Mouse (Mus musculus) stomach, embryonic 15.5 days (tissue): ENCODE results near the gene Cdh18. TPM values are rescaled to one million over a fixed set of nuclear protein-coding genes. Genes with fewer than 3 reads are reported as not detected.

Experiments used
- ATAC-seq: fragments of 200-750 bp; cut with Nextera tagmentation; 2 replicates; pipeline ENCODE4 v1.8.0; 2017; ENCODE audit warnings: low read depth, moderate number of reproducible peaks, moderate TSS enrichment; ENCODE audit not compliant: insufficient read depth, low FRiP score
- H3K27ac ChIP-seq: fragments of 300-500 bp; sonication (generic); 2 replicates; pipeline ENCODE4 v1.5.1; 2015; ENCODE audit warnings: mild to moderate bottlenecking, inconsistent platforms
- H3K27me3 ChIP-seq: fragments of 300-500 bp; sonication (generic); replicated peaks from 2 replicates; pipeline ENCODE4 v1.6.1; 2015; ENCODE audit warnings: inconsistent platforms
- H3K36me3 ChIP-seq: fragments of 300-500 bp; sonication (generic); 2 replicates; pipeline ENCODE4 v1.6.1; 2015; ENCODE audit warnings: inconsistent platforms
- H3K4me1 ChIP-seq: fragments of 300-500 bp; sonication (generic); 2 replicates; pipeline ENCODE4 v1.6.1; 2015; ENCODE audit warnings: inconsistent platforms
- H3K4me2 ChIP-seq: fragments of 300-500 bp; sonication (generic); 2 replicates; pipeline ENCODE4 v1.6.1; 2015; ENCODE audit warnings: mild to moderate bottlenecking, inconsistent platforms
- H3K4me3 ChIP-seq: fragments of 300-500 bp; sonication (generic); replicated peaks from 2 replicates; pipeline ENCODE4 v1.5.1; 2015; ENCODE audit warnings: inconsistent platforms
- H3K9ac ChIP-seq: fragments of 300-500 bp; sonication (generic); 2 replicates; pipeline ENCODE4 v1.6.1; 2015; ENCODE audit warnings: inconsistent platforms
- H3K9me3 ChIP-seq: fragments of 300-500 bp; sonication (generic); 2 replicates; pipeline ENCODE4 v1.6.1; 2016; ENCODE audit warnings: inconsistent platforms
- WGBS: fragments of 180-500 bp; shearing (Covaris S2); methylation state at CpG from one replicate; pipeline ENCODE4 v1.1.7; 2015; 5-methylcytosine and 5-hydroxymethylcytosine counted together
- polyA plus RNA-seq: library from polyadenylated mRNA; unstranded; fragments of >200 nt; fragmentation: Nextera tagmentation; extraction: Ambion mirVana; gene quantifications from 2 replicates; pipeline ENCODE4 v1.2.1, GENCODE M21; 2015

Gene Cdh18
- polyA plus RNA-seq, 1 experiment from 2014 or later, result 1.8 TPM

GRCm38 (mm10) chr15:23416450-23417080 lies 867.7 kb downstream of the Cdh18 start:
- no peak overlapping the region for H3K4me2 ChIP-seq
- H3K4me1 ChIP-seq, result no peaks in the 10 kb centered on the region
- no peak overlapping the region for H3K27ac ChIP-seq
- H3K4me3 ChIP-seq, result no peak overlapping the region
- H3K27me3 ChIP-seq, result no peaks in the 10 kb centered on the region
- no peaks in the 10 kb centered on the region for H3K9me3 ChIP-seq
- no peak for ATAC-seq
- no peaks in the 10 kb centered on the region for H3K36me3 ChIP-seq
- 42% methylated on average over 5 of the region's 5 CpGs for WGBS
- H3K9ac ChIP-seq, result no peak overlapping the region

GRCm38 (mm10) chr15:23418158-23418557 lies 869.3 kb downstream of the Cdh18 start:
- H3K4me3 ChIP-seq, result no peak overlapping the region
- H3K4me1 ChIP-seq, result no peaks in the 10 kb centered on the region
- ATAC-seq, result no peak
- no peak overlapping the region for H3K4me2 ChIP-seq
- no peaks in the 10 kb centered on the region for H3K9me3 ChIP-seq
- no peak overlapping the region for H3K9ac ChIP-seq
- no peaks in the 10 kb centered on the region for H3K36me3 ChIP-seq
- no peaks in the 10 kb centered on the region for H3K27me3 ChIP-seq
- H3K27ac ChIP-seq, result no peak overlapping the region

- ATAC-seq, result no peak
- H3K4me3 ChIP-seq, result no peak overlapping the region
- H3K9me3 ChIP-seq, result no peaks in the 10 kb centered on the region
- H3K4me1 ChIP-seq, result no peaks in the 10 kb centered on the region
- 54% methylated on average over 3 of the region's 3 CpGs for WGBS
- H3K4me2 ChIP-seq, result no peak overlapping the region
- H3K9ac ChIP-seq, result no peak overlapping the region
- no peaks in the 10 kb centered on the region for H3K36me3 ChIP-seq
- no peak overlapping the region for H3K27ac ChIP-seq
- H3K27me3 ChIP-seq, result no peaks in the 10 kb centered on the region
Observed at GRCm38 (mm10) chr15:23420010-23420409, 871.2 kb downstream of the Cdh18 start.

- H3K4me3 ChIP-seq, result no peak overlapping the region
Observed at GRCm38 (mm10) chr15:23430021-23430420, 881.2 kb downstream of the Cdh18 start.

GRCm38 (mm10) chr15:23448542-23448941 lies 899.7 kb downstream of the Cdh18 start:
- WGBS, result 56% methylated on average over 1 of the region's 1 CpGs
- H3K27ac ChIP-seq, result no peak overlapping the region
- no peak overlapping the region for H3K4me2 ChIP-seq
- H3K27me3 ChIP-seq, result no peaks in the 10 kb centered on the region
- no peaks in the 10 kb centered on the region for H3K4me1 ChIP-seq
- no peaks in the 10 kb centered on the region for H3K9me3 ChIP-seq
- ATAC-seq, result no peak
- H3K4me3 ChIP-seq, result no peak overlapping the region
- H3K36me3 ChIP-seq, result no peaks in the 10 kb centered on the region
- no peak overlapping the region for H3K9ac ChIP-seq

More at GRCm38 (mm10) chr15:23430021-23430420, 881.2 kb downstream of the Cdh18 start:
- H3K9me3 ChIP-seq, result no peaks in the 10 kb centered on the region
- no peaks in the 10 kb centered on the region for H3K4me1 ChIP-seq
- H3K27ac ChIP-seq, result no peak overlapping the region
- H3K9ac ChIP-seq, result no peak overlapping the region
- H3K36me3 ChIP-seq, result no peaks in the 10 kb centered on the region
- 66% methylated on average over 5 of the region's 5 CpGs for WGBS
- H3K27me3 ChIP-seq, result no peaks in the 10 kb centered on the region
- H3K4me2 ChIP-seq, result no peak overlapping the region
- ATAC-seq, result no peak

DNA sequence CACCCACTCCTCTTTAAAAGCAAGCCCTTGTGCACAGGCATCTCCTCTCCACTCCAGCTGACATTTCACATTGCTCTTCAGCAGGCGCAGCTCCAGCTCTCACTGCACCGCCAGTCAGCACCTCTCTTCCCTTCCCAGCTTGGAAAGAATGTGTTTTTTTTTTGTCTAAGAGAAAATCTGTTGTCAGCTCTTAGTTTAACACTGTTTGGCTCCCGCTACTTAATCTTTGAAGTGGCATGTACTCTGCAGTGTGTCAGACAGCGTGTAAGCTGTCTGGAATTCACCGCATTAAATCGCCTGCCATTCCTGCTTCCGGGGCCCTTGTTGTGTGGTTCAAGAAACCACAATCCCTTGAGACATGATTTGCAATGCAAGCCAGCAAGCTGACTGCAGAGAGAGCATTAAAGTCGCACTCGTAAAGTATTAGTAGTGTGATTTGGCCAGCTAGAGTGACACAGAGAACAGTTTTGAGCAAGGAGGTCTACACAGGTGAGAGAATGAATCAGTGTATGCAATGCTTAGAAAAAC lies 903.3 kb downstream of the Cdh18 start:
- ATAC-seq, result no peak
- Histone ChIP-seq H3K27me3 (no peaks in the 10 kb centered on the region), H3K9me3 (no peaks in the 10 kb centered on the region), H3K4me3 (no peak overlapping the region), H3K27ac (no peak overlapping the region), H3K36me3 (no peaks in the 10 kb centered on the region), H3K4me2 (no peak overlapping the region), H3K4me1 (no peaks in the 10 kb centered on the region), H3K9ac (no peak overlapping the region)
- 31% methylated on average over 9 of the region's 9 CpGs for WGBS

DNA sequence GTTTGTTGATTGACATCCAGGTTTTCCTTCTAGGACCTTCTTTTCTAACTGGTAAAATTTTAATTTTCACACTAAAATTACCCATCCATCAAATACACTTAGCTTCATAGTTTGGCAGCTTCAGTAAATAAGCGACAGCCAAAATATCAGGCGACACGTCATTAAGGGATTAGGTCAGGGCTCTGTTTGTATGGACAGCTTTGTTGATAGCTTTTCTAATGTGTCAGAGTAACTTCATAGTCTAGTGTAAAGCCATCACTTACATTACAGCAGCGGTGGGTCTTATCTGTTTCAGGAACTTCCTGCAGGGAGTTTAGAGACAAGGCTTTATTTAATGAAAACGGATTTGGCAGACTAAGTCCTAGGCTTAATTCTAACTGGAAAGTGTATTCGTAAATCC lies 904.5 kb downstream of the Cdh18 start:
- no peak overlapping the region for H3K9ac ChIP-seq
- no peaks in the 10 kb centered on the region for H3K27me3 ChIP-seq
- WGBS, result 68% methylated on average over 6 of the region's 6 CpGs
- H3K9me3 ChIP-seq, result no peaks in the 10 kb centered on the region
- no peaks in the 10 kb centered on the region for H3K4me1 ChIP-seq
- H3K4me2 ChIP-seq, result no peak overlapping the region
- H3K27ac ChIP-seq, result no peak overlapping the region
- H3K36me3 ChIP-seq, result no peaks in the 10 kb centered on the region
- ATAC-seq, result no peak
- H3K4me3 ChIP-seq, result no peak overlapping the region

DNA sequence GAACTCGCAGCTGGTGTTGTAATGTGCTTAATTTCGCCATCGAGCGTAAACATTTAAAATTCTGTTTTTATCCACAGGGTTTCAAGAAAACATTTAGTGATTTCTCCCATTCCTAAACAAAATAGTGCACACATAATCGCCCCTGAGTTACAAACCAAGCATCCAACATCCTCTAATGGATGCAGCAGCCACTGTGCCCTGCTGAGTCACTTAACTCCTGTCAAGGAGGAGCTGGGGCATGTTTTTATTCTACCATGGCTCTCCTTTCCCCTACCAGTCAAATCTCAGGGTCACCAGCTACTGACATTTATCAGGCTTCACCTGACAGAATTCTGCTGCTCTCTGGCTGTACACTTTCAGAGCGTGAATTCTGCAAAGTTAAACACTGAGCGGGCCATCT lies 906.5 kb downstream of the Cdh18 start:
- Histone ChIP-seq H3K4me3 (no peak overlapping the region), H3K27me3 (no peaks in the 10 kb centered on the region), H3K4me1 (no peaks in the 10 kb centered on the region), H3K27ac (no peak overlapping the region), H3K9ac (no peak overlapping the region), H3K36me3 (no peaks in the 10 kb centered on the region), H3K4me2 (no peak overlapping the region), H3K9me3 (no peaks in the 10 kb centered on the region)
- WGBS, result 53% methylated on average over 7 of the region's 7 CpGs
- no peak for ATAC-seq

GRCm38 (mm10) chr15:23457401-23457800 lies 908.6 kb downstream of the Cdh18 start:
- no peaks in the 10 kb centered on the region for H3K27me3 ChIP-seq
- WGBS, result 66% methylated on average over 3 of the region's 3 CpGs
- no peaks in the 10 kb centered on the region for H3K9me3 ChIP-seq
- H3K4me3 ChIP-seq, result no peak overlapping the region
- no peaks in the 10 kb centered on the region for H3K36me3 ChIP-seq
- no peak overlapping the region for H3K9ac ChIP-seq
- H3K4me1 ChIP-seq, result no peaks in the 10 kb centered on the region
- H3K27ac ChIP-seq, result no peak overlapping the region
- ATAC-seq, result no peak
- H3K4me2 ChIP-seq, result no peak overlapping the region

DNA sequence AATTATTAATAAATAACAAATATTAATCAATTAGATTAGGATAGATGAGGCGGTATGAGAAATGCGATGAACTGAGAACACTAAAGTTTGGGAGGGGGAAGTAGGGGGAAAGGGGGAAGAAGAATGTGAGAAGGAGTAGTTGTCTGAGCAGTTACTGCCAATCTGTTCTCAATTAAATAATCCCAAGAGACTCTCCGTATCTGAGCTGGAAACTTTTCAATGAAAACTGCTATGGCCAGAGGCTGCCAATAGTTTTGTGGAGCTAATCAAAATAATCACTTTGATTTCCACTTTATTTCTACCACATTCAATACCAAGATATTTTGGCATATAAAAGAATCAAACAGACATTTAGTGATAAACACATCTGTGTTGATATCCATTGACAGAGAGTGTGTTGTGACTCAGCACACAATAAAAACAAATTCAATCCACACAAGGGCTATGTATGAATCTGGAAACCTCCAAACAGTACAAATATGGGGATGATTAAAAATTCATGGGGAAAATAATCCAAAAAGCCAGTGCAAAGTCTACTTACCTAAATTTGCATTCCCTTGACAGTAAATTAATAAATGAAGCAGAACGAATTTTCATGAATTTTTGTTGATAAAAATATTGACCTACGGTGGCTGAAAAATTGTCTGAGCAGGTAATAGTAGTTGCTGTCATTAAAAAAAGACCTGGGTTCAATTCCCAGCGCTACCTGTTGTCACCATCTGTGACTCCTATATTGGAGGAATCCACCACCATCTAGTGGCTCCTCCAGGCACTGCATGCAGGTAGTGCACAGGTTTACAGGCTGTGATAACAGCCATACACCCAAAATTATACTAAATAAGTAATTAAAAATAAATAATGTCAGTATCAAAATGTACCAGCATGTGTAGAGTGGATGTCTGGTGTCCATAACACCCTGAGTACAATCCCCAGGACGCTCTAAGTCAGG lies 922.0 kb downstream of the Cdh18 start:
- Histone ChIP-seq H3K36me3 (no peaks in the 10 kb centered on the region), H3K27me3 (no peaks in the 10 kb centered on the region), H3K4me1 (no peaks in the 10 kb centered on the region), H3K4me2 (no peak overlapping the region), H3K9me3 (no peaks in the 10 kb centered on the region), H3K9ac (no peak overlapping the region), H3K27ac (no peak overlapping the region), H3K4me3 (no peak overlapping the region)
- no peak for ATAC-seq
- WGBS, result 80% methylated on average over 7 of the region's 7 CpGs

DNA sequence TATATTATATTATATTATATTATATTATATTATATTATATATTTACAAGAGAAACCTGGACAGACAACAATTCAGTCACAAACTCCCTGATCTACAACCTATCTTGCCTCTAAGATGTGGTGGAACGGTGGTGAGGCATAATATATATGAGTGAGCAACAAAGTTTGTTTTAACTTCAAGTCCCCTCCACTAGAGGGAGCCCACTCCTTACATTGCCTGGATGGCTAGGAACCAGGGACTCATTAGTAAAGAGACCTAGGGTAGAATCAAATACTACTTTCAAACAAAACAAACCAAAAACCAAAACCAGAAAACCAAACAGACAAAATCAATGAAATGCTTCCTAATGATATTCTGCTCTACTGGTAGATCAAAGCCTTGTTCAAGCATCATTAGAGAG lies 937.5 kb downstream of the Cdh18 start:
- Histone ChIP-seq H3K4me3 (no peak overlapping the region), H3K4me1 (no peaks in the 10 kb centered on the region), H3K9me3 (no peaks in the 10 kb centered on the region), H3K27me3 (no peaks in the 10 kb centered on the region), H3K36me3 (no peaks in the 10 kb centered on the region), H3K9ac (no peak overlapping the region), H3K27ac (no peak overlapping the region), H3K4me2 (no peak overlapping the region)
- 33% methylated on average over 1 of the region's 1 CpGs for WGBS
- ATAC-seq, result no peak

- H3K27ac ChIP-seq, result no peak overlapping the region
- no peak overlapping the region for H3K4me3 ChIP-seq
- WGBS, result 74% methylated on average over 4 of the region's 4 CpGs
- no peak overlapping the region for H3K9ac ChIP-seq
- H3K36me3 ChIP-seq, result no peaks in the 10 kb centered on the region
- no peaks in the 10 kb centered on the region for H3K27me3 ChIP-seq
- no peak overlapping the region for H3K4me2 ChIP-seq
- H3K4me1 ChIP-seq, result no peaks in the 10 kb centered on the region
- no peaks in the 10 kb centered on the region for H3K9me3 ChIP-seq
- ATAC-seq, result no peak
Observed at GRCm38 (mm10) chr15:23506480-23506879, 957.7 kb downstream of the Cdh18 start.
